Mouse (Mus musculus) large intestine, adult 2 months (tissue): ENCODE measurements around the gene Rasl10b. TPM values are rescaled to one million over a fixed set of nuclear protein-coding genes. Genes with fewer than 3 reads are reported as not detected.
A peak's percentile ranks its signal among the peaks of the same experiment; 100 is the strongest.

Experiments
- DNase-seq: peaks from one replicate; pipeline ENCODE4 v3.0.0-alpha.2; 2012; ENCODE audit warnings: low read depth, low spot score
- WGBS: fragments of 180-500 bp; shearing (Covaris S2); methylation state at CpG from one replicate; pipeline ENCODE4 v1.1.7; 2018; 5-methylcytosine and 5-hydroxymethylcytosine counted together
- polyA plus RNA-seq: library from polyadenylated mRNA; depleted of rRNA; stranded (reverse); fragments of >200 nt; gene quantifications from 2 replicates; pipeline ENCODE4 v1.2.3, GENCODE M21; 2012; rRNA removed

Gene Rasl10b
- polyA plus RNA-seq = 0.84 and 1.1 TPM in 2 replicates

- WGBS = 3% methylated on average over 40 of the region's 44 CpGs
- no peak for DNase-seq
Observed at GRCm38 (mm10) chr11:83409087-83409754, at the start of gene Rasl10b. TSS of gene Rasl10b (plus strand) at chr11:83409137.

GRCm38 (mm10) chr11:83364656-83365055 lies 44.3 kb upstream of the Rasl10b start:
- DNase-seq = no peak
- 90% methylated on average over 6 of the region's 6 CpGs for WGBS

GRCm38 (mm10) chr11:83371267-83371666 lies 37.7 kb upstream of the Rasl10b start:
- DNase-seq = no peak
- WGBS = 85% methylated on average over 4 of the region's 4 CpGs

- WGBS = 85% methylated on average over 7 of the region's 7 CpGs
- DNase-seq = no peak
Observed at GRCm38 (mm10) chr11:83379745-83380341, 29.1 kb upstream of the Rasl10b start.

GRCm38 (mm10) chr11:83382876-83383531 lies 25.9 kb upstream of the Rasl10b start:
- no peak for DNase-seq
- 89% methylated on average over 9 of the region's 9 CpGs for WGBS

GRCm38 (mm10) chr11:83383532-83383887 lies 25.4 kb upstream of the Rasl10b start:
- DNase-seq = no peak
- 87% methylated on average over 1 of the region's 1 CpGs for WGBS

GRCm38 (mm10) chr11:83393062-83393461 lies 15.9 kb upstream of the Rasl10b start:
- 92% methylated on average over 4 of the region's 4 CpGs for WGBS
- no peak for DNase-seq

- WGBS = 70% methylated on average over 6 of the region's 6 CpGs
- DNase-seq = no peak
Observed at GRCm38 (mm10) chr11:83394802-83395439, 14.0 kb upstream of the Rasl10b start.

GRCm38 (mm10) chr11:83397626-83398025 lies 11.3 kb upstream of the Rasl10b start:
- no peak for DNase-seq
- WGBS = 85% methylated on average over 7 of the region's 7 CpGs

GRCm38 (mm10) chr11:83398724-83399123 lies 10.2 kb upstream of the Rasl10b start:
- WGBS = 75% methylated on average over 5 of the region's 5 CpGs
- DNase-seq = no peak

- DNase-seq = no peak
- WGBS = 83% methylated on average over 7 of the region's 7 CpGs
Observed at GRCm38 (mm10) chr11:83403787-83404186, 5.2 kb upstream of the Rasl10b start.

- DNase-seq = no peak
- 65% methylated on average over 3 of the region's 3 CpGs for WGBS
Observed at GRCm38 (mm10) chr11:83406391-83406790, 2.5 kb upstream of the Rasl10b start.

GRCm38 (mm10) chr11:83408242-83408641 lies 695 bp upstream of the Rasl10b start:
- 57% methylated on average over 8 of the region's 8 CpGs for WGBS
- no peak for DNase-seq

- 4% methylated on average over 39 of the region's 40 CpGs for WGBS
- DNase-seq = no peak
Observed at GRCm38 (mm10) chr11:83409792-83410291, 905 bp downstream of the Rasl10b start.

- WGBS = 50% methylated on average over 6 of the region's 6 CpGs
- DNase-seq = no peak
Observed at GRCm38 (mm10) chr11:83410510-83410909, 1.6 kb downstream of the Rasl10b start.

- peak; percentile 13 for DNase-seq
- WGBS = 3% methylated on average over 5 of the region's 5 CpGs
Observed at GRCm38 (mm10) chr11:83417080-83417479, 8.1 kb downstream of the Rasl10b start.

GRCm38 (mm10) chr11:83417708-83418107 lies 8.8 kb downstream of the Rasl10b start:
- no peak for DNase-seq
- WGBS = 82% methylated on average over 7 of the region's 7 CpGs

GRCm38 (mm10) chr11:83418566-83418965 lies 9.6 kb downstream of the Rasl10b start:
- 8% methylated on average over 38 of the region's 38 CpGs for WGBS

GRCm38 (mm10) chr11:83420338-83420737 lies 11.4 kb downstream of the Rasl10b start:
- 48% methylated on average over 4 of the region's 4 CpGs for WGBS
- DNase-seq = no peak

More at GRCm38 (mm10) chr11:83418566-83418965, 9.6 kb downstream of the Rasl10b start:
- DNase-seq = no peak

- DNase-seq = peak; percentile 28
- WGBS = 3% methylated on average over 9 of the region's 9 CpGs
Observed at GRCm38 (mm10) chr11:83421305-83421704, 12.4 kb downstream of the Rasl10b start.
